Mouse (Mus musculus) left cerebral cortex, adult 2 months (tissue): ENCODE measurements at regions not wholly inside any gene's neighbourhood (a gene's known extent, or its start where the extent isn't known, plus 50 kb on each side); places are given as distances from the start of the nearest gene placed in this dataset.
A peak's percentile ranks its signal among the peaks of the same experiment; 100 is the strongest.

Source experiments
- DNase-seq, 2 experiments: peaks; one replicate each; pipeline ENCODE4 v3.0.0; 2021 to 2022; ENCODE audit warnings: low spot score in 2 of 2, mixed read lengths in 1 of 2; ENCODE audit errors: extremely low spot score in 1 of 2
- H3K27ac ChIP-seq: fragments of 200-600 bp; 2 replicates; pipeline ENCODE4 v1.8.1; 2022
- H3K4me3 ChIP-seq: fragments of 200-600 bp; 2 replicates; pipeline ENCODE4 v1.8.1; 2022
- CTCF ChIP-seq: fragments of 200-600 bp; IDR thresholded peaks from 2 replicates; pipeline ENCODE4 v1.8.1; 2022; ENCODE audit warnings: antibody characterized with exemption, mild to moderate bottlenecking, moderate library complexity
- intact Hi-C: fragments of 180-260 bp; cut with DNase I; formaldehyde crosslinking; loops from one replicate; pipeline ENCODE4 v1.15.1; 2025

- peak; percentile 19 for TF ChIP-seq CTCF
- Histone ChIP-seq H3K27ac (no peak overlapping the region), H3K4me3 (no peak overlapping the region)
- intact Hi-C loops = loop anchor here (5.0 kb wide), 3 partner anchors 168 to 582 kb away; no protein-coding TSS in a partner anchor
- DNase-seq = no peak
Observed at GRCm38 (mm10) chr12:56055382-56055781, 219.3 kb downstream of the Brms1l start.

- no peak overlapping the region for H3K27ac ChIP-seq
- intact Hi-C loops = no loop called here
- TF ChIP-seq CTCF = no peak
- H3K4me3 ChIP-seq = no peak overlapping the region
- DNase-seq = no peak
Observed at GRCm38 (mm10) chr12:56046050-56046449, 209.9 kb downstream of the Brms1l start.

DNA sequence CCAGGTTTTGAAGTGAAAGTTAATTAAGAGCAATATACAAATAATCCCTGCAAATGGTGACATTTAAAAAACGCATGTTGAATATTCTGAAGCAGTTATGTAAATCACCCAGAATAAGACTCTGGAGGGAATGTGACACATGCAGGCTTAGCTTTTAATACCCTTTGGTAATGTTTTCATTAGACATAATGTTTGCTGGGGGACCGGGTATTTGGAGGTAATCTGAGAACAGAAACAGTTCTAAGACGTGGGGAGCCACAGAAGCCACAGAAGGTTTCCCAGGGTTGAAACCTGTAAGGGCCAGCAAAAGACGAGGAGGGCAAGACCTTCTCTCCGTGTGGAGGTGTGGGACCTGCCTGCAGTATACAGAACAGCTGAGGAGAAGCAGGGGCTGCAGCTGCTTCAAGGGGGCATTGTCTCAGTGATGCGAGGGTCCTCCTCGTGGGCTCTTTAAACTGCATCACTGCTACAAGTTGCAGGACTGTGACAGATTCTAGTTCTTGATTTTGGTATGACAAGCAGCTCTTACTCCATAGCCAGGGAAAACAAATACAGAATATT is 184.9 kb downstream of the Brms1l start:
- no peak overlapping the region for H3K4me3 ChIP-seq
- H3K27ac ChIP-seq = no peak overlapping the region
- intact Hi-C loops = no loop called here
- no peak for TF ChIP-seq CTCF
- DNase-seq = no peak

DNA sequence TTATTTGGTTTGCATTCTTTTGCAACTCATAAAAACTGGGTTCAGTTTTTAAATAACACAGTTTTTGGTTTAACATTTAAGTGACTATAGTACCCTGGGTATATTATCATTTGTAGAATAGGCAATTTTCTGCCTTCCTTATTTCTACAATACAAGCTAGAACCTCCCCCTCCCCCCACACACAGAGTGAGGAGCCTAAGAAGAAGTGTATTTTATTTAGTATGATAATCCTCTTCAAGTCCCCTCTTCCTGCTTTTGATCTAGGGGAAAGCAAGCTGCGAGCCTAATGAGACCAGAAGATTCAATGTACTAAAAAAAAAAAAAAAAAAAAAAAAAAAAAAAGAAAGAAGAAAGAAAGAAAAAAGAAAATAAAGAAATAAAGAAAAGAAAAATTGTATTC is 184.4 kb downstream of the Brms1l start:
- TF ChIP-seq CTCF = no peak
- H3K4me3 ChIP-seq = no peak overlapping the region
- no peak overlapping the region for H3K27ac ChIP-seq
- DNase-seq = no peak
- intact Hi-C loops = no loop called here

GRCm38 (mm10) chr12:56009976-56010375 is 173.9 kb downstream of the Brms1l start:
- TF ChIP-seq CTCF = no peak
- Histone ChIP-seq H3K27ac (no peak overlapping the region), H3K4me3 (no peak overlapping the region)
- DNase-seq = no peak
- intact Hi-C loops = no loop called here

DNA sequence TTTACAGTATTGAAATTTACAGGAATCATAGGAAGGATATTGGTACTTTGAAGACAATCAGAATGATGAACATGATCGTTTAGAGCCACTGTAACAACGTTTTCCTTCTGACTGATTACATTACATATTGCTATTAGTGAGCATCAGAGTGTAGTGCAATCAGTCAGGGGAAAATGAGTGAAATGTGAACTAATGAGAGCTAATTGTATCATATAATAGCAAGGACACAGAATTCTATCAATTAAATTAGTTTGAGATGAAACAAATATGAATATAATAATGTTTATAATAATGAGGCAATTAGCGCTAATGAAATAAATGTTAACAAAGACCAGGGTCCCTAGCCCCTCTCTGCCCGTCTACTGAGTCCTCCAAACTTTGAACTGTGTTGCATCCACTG is 169.7 kb downstream of the Brms1l start:
- intact Hi-C loops = no loop called here
- no peak for TF ChIP-seq CTCF
- Histone ChIP-seq H3K4me3 (no peak overlapping the region), H3K27ac (no peak overlapping the region)
- no peak for DNase-seq

DNA sequence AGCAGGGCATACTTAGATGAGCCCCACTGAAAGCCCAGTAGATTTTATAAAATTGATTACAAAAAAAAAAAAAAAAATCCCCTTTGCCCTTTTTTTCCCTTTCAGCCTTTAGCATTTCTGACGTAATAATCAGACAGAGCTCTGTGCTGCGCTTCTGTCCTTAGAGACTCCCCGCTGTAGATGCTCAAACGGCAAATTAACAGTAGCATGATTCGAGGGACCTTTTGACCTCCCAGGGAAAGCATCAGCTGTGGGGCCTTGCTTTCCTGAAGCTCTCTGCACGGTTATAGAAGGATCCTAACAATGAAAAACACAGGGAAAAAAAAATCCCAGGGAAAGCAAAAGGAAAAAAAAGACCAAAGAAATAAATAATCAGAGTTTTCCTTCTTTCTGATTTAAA is 169.2 kb downstream of the Brms1l start:
- TF ChIP-seq CTCF = no peak
- DNase-seq = no peak
- no peak overlapping the region for H3K27ac ChIP-seq
- intact Hi-C loops = no loop called here
- H3K4me3 ChIP-seq = no peak overlapping the region

DNA sequence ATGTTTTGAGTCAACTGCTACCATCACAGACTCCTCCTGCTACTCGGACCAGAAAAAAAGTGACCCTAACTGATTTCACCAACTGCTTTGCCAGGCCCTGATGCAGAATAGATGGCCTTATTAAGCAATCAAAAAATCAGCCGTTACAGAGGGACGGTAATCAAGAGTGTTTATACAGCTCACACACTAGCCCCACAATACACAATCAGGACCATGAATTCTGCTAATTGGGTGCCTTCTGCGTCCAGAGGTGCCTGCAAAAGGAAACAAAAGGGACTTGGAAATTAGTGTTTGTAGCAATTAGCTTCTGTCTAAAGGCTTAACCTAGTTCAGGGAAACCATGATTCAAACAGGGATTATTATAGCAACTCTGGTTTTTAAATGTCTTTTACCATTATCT is 168.4 kb downstream of the Brms1l start:
- no peak overlapping the region for H3K27ac ChIP-seq
- intact Hi-C loops = no loop called here
- no peak overlapping the region for H3K4me3 ChIP-seq
- no peak for DNase-seq
- TF ChIP-seq CTCF = no peak

GRCm38 (mm10) chr12:56003561-56003960 is 167.4 kb downstream of the Brms1l start:
- no peak overlapping the region for H3K27ac ChIP-seq
- H3K4me3 ChIP-seq = no peak overlapping the region
- DNase-seq = no peak
- intact Hi-C loops = no loop called here
- TF ChIP-seq CTCF = no peak

DNA sequence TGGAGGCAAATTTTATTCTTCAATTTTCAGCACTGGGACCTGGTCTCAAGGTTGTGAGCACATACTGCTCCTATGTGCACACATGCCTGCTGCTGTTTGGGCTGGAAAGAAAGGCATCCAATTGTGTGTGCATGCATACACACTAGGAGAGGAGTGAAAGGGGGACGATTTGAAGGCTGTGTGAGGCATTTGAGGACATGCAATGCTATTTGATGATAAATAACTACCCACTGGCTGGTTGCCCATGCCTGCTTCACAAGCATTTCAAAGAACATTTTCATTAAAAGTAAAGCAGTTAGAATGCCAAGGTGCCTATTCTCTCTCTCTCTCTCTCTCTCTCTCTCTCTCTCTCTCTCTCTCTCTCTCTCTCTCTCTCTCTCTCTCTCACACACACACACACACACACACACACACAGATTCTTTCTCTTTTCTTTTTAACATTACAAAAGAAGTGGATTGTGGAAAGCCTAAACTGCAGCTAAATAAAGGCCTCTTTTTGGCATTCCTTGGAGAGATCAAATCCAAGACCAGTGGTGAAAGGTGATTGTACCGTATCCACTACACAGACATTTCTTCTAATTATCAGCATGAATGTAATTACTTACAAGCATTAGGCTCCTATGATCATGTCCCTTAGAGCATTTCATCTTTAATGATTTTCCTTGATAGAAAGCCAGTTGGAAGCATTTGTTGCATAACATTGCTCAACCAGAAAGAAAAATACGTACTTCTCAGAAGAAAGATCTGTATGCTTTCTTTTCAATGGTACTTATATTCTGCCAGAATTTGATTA is 160.7 kb downstream of the Brms1l start:
- no peak overlapping the region for H3K27ac ChIP-seq
- intact Hi-C loops = no loop called here
- no peak for DNase-seq
- no peak for TF ChIP-seq CTCF
- H3K4me3 ChIP-seq = no peak overlapping the region

- TF ChIP-seq CTCF = no peak
- H3K4me3 ChIP-seq = no peak overlapping the region
- H3K27ac ChIP-seq = no peak overlapping the region
- no peak for DNase-seq
- intact Hi-C loops = no loop called here
Observed at GRCm38 (mm10) chr12:55983565-55984351, 147.6 kb downstream of the Brms1l start.

DNA sequence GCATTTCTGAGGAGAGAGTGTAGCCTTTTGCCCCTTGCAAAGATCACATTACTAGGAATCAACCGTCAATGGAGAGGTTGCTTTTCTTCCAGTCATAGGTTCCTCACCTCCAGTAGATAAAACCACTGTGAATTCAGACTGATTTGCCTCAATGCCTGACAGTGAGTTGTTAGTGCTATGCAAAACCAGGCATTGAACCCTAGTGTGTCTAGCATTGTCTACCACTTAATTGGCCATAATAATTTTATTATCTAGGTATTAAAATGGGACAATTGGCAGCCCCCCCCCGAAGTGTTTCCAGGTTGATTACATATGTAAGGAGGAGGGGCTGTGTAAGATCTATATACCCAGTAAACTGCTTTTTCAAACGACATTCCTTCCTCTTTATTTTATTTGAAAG is 147.0 kb downstream of the Brms1l start:
- no peak overlapping the region for H3K27ac ChIP-seq
- no peak for TF ChIP-seq CTCF
- intact Hi-C loops = no loop called here

More for the DNA sequence above, 147.0 kb downstream of the Brms1l start:
- DNase-seq = no peak
- H3K4me3 ChIP-seq = no peak overlapping the region
